Mouse (Mus musculus) embryonic facial prominence, embryonic 14.5 days (tissue): Measurements from ENCODE around the gene Ccdc34. TPM values are rescaled to one million over a fixed set of nuclear protein-coding genes. Genes with fewer than 3 reads are reported as not detected.

ENCODE experiments used
- ATAC-seq: fragments of 200-750 bp; cut with Nextera tagmentation; 2 replicates; pipeline ENCODE4 v1.8.0; 2017; ENCODE audit warnings: low read depth, moderate number of reproducible peaks, moderate TSS enrichment
- DNase-seq: peaks from one replicate; pipeline ENCODE4 v3.0.0-alpha.2; 2015; ENCODE audit warnings: low spot score
- H3K27ac ChIP-seq: fragments of 300-500 bp; sonication (generic); replicated peaks from 2 replicates; pipeline ENCODE4 v1.5.1; 2014; ENCODE audit warnings: low read depth, mild to moderate bottlenecking, low read length, moderate library complexity
- H3K27me3 ChIP-seq: fragments of 300-500 bp; sonication (generic); replicated peaks from 2 replicates; pipeline ENCODE4 v1.6.1; 2014; ENCODE audit warnings: low read length; ENCODE audit not compliant: control insufficient read depth, insufficient read depth
- H3K36me3 ChIP-seq: fragments of 300-500 bp; sonication (generic); 2 replicates; pipeline ENCODE4 v1.6.1; 2014; ENCODE audit warnings: low read length, mixed read lengths; ENCODE audit not compliant: control insufficient read depth, insufficient read depth
- H3K4me1 ChIP-seq: fragments of 300-500 bp; sonication (generic); 2 replicates; pipeline ENCODE4 v1.6.1; 2014; ENCODE audit warnings: antibody characterized with exemption, low read length; ENCODE audit not compliant: control insufficient read depth, insufficient read depth
- H3K4me2 ChIP-seq: fragments of 300-500 bp; sonication (generic); 2 replicates; pipeline ENCODE4 v1.6.1; 2014; ENCODE audit warnings: low read depth, mild to moderate bottlenecking, low read length, moderate library complexity, mixed read lengths
- H3K4me3 ChIP-seq: fragments of 300-500 bp; sonication (generic); 2 replicates; pipeline ENCODE4 v1.5.1; 2014; ENCODE audit warnings: low read depth, mild to moderate bottlenecking, low read length
- H3K9ac ChIP-seq: fragments of 300-500 bp; sonication (generic); 2 replicates; pipeline ENCODE4 v1.6.1; 2014; ENCODE audit warnings: low read depth, mild to moderate bottlenecking, low read length, moderate library complexity, mixed read lengths
- H3K9me3 ChIP-seq: fragments of 300-500 bp; sonication (generic); 2 replicates; pipeline ENCODE4 v1.6.1; 2016; ENCODE audit warnings: low read length; ENCODE audit not compliant: control insufficient read depth
- WGBS: fragments of 180-500 bp; shearing (Covaris S2); extraction: QIAGEN DNeasy Blood & Tissue Kit; methylation state at CpG from one replicate; pipeline ENCODE4 v1.1.7; 2014; 5-methylcytosine and 5-hydroxymethylcytosine counted together
- polyA plus RNA-seq: library from polyadenylated mRNA; unstranded; fragments of >200 nt; fragmentation: Nextera tagmentation; extraction: Ambion mirVana; gene quantifications from 2 replicates; pipeline ENCODE4 v1.2.1, GENCODE M21; 2014

The Ccdc34 gene
- polyA plus RNA-seq, 1 experiment from 2014 or later: 37.7 TPM

DNA sequence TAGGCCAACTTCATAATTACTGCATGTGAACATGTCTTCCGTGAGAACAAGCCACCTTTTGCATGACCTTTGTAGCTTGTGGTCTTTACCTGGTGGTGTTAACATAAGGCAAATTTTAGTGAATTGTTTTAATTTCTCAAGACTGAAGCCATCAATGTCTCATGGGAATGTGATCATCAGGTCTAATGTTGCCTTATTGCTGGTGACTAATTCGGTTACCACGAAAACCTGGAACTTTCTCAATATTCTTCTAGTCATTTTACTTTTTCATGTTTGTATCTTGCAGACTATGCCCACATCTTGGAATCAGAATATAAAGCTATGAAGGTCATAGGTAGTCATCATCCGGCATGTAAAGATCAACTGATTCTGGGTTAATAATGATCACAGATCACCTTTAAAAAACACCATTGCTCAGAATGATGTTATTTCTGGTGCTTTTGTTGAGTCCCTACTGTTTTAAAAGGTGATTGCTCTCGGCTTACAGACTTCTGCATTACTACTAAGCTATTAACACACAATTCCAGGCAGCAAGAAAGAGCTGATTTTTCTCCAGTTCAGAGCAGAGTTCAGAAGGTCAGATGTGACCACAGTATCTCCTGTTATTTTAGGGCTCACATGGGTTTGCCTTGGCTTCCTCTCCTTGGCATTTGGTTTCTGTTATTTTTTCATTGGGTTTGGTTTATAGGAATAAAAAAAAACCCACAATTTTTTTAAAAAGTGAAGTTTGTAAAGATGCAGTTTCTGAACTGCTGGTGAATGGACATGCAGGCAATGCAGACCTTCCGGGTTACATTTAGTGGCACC, 57.2 kb downstream of the Ccdc34 start:
- H3K36me3 ChIP-seq: no peaks in the 10 kb centered on the region
- ATAC-seq (no peak), DNase-seq (no peak)
- no peak overlapping the region for H3K4me2 ChIP-seq
- H3K27me3 ChIP-seq: no peaks in the 10 kb centered on the region
- no peak overlapping the region for H3K27ac ChIP-seq
- H3K9me3 ChIP-seq: no peaks in the 10 kb centered on the region
- H3K4me3 ChIP-seq: no peak overlapping the region
- 76% methylated on average over 6 of the region's 6 CpGs for WGBS
- no peak overlapping the region for H3K9ac ChIP-seq
- H3K4me1 ChIP-seq: peaks cover 12% of the 10 kb centered on the region

DNA sequence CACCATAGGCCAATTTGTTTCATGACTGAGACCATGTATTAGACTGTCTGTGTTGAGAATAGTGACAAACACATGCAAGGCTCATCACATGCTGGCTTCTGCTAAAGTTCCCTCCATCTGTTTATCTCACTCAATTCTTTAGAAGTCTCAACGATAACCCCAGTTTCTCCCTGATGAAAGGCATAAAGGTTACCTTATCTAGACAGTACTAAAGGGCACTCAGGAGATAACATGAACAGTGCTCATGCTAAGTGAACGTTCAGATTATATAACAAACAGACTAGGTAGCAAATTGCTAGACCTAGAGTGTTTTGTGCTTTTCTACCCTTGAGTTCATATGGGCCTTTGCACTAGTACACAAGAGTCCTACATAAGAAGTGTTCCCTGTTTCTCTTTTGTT, 59.6 kb downstream of the Ccdc34 start:
- no peaks in the 10 kb centered on the region for H3K27me3 ChIP-seq
- no peak overlapping the region for H3K4me3 ChIP-seq
- no peaks in the 10 kb centered on the region for H3K36me3 ChIP-seq
- no peak overlapping the region for H3K27ac ChIP-seq
- no peak for DNase-seq
- H3K4me2 ChIP-seq: no peak overlapping the region
- H3K4me1 ChIP-seq: peaks cover 22% of the 10 kb centered on the region
- no peaks in the 10 kb centered on the region for H3K9me3 ChIP-seq
- ATAC-seq: no peak
- no peak overlapping the region for H3K9ac ChIP-seq
- 86% methylated on average over 2 of the region's 2 CpGs for WGBS

DNA sequence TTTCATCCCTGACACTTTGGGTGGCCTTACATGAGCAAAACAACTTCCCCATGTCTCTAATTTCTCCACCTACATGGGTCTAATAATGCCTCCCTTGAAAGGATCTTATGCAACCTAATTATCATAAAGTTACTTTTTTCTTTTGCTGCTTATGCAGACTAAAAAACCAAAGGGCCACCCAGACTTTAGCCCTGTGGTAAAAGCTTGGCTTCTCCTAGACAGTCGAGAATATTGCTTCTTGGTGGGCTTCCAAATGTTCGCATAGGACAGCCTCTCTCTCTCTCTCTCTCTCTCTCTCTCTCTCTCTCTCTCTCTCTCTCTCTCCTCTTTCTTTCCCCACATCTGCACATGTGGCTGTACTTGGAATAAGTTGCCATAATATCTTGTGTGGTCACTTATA, 60.0 kb downstream of the Ccdc34 start:
- no peak overlapping the region for H3K4me2 ChIP-seq
- no peaks in the 10 kb centered on the region for H3K9me3 ChIP-seq
- ATAC-seq: peak; percentile 30; the same call in 1 of the 2 replicates
- H3K4me1 ChIP-seq: peaks cover 24% of the 10 kb centered on the region
- 48% methylated on average over 2 of the region's 2 CpGs for WGBS
- H3K9ac ChIP-seq: no peak overlapping the region
- no peaks in the 10 kb centered on the region for H3K27me3 ChIP-seq
- no peak overlapping the region for H3K4me3 ChIP-seq
- no peaks in the 10 kb centered on the region for H3K36me3 ChIP-seq
- no peak overlapping the region for H3K27ac ChIP-seq
- peak; percentile 80 for DNase-seq

DNA sequence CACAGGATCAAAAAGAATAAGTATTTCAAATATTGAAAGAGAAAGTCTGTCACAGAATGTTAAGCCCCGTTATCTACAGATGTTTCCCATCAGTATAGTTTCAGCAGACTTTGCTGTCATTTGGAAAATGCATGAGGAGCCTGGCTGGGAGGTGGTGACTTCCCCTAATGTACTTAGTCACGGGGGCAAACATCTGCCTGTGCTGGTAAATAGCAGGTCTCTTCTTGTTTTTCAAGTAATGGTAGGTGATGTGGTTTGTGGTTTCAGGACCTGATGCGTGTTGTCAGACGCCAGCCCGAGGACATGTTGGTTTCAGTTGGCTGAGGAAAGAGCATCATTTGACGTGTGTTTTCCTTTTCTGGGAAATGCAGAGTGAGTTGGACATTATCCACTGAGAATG, 62.9 kb downstream of the Ccdc34 start:
- H3K27ac ChIP-seq: no peak overlapping the region
- DNase-seq: peak; percentile 71

GRCm38 (mm10) chr2:110082975-110083374, 65.4 kb downstream of the Ccdc34 start:
- DNase-seq (no peak), ATAC-seq (no peak)
- no peaks in the 10 kb centered on the region for H3K36me3 ChIP-seq
- H3K4me1 ChIP-seq: peaks cover 23% of the 10 kb centered on the region
- H3K4me3 ChIP-seq: no peak overlapping the region
- H3K4me2 ChIP-seq: no peak overlapping the region
- no peak overlapping the region for H3K27ac ChIP-seq
- no peaks in the 10 kb centered on the region for H3K9me3 ChIP-seq
- WGBS: 81% methylated on average over 2 of the region's 2 CpGs
- no peak overlapping the region for H3K9ac ChIP-seq
- no peaks in the 10 kb centered on the region for H3K27me3 ChIP-seq

More for the DNA sequence above, 62.9 kb downstream of the Ccdc34 start:
- no peak for ATAC-seq
- H3K36me3 ChIP-seq: no peaks in the 10 kb centered on the region
- H3K9me3 ChIP-seq: no peaks in the 10 kb centered on the region
- H3K27me3 ChIP-seq: no peaks in the 10 kb centered on the region
- H3K4me3 ChIP-seq: no peak overlapping the region
- 32% methylated on average over 6 of the region's 6 CpGs for WGBS
- H3K4me2 ChIP-seq: no peak overlapping the region
- H3K4me1 ChIP-seq: peaks cover 24% of the 10 kb centered on the region
- no peak overlapping the region for H3K9ac ChIP-seq

DNA sequence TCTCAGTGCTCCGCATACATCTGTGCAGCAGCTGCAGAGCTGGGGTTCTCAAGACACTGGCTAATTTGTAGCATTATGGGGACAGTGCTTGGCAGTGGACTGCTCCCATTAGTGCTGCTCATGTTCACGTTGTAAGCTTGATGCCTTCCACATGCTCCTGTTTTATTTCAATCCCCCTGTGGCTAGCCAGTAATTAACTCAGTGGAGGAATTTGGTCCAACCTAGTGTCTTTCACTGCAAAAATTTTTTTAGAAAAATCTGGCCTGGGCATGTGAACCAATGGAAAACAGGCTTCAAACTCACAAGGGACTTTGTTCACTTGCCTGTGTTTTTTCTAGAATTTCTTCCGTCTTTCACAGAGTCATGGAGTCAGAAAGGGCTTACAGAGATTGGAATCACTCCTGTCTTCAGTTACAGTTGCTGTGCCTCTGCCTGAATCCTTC, 68.1 kb downstream of the Ccdc34 start:
- no peak overlapping the region for H3K4me3 ChIP-seq
- H3K4me1 ChIP-seq: peaks cover 15% of the 10 kb centered on the region; the same call in 1 of the 2 replicates
- no peak overlapping the region for H3K9ac ChIP-seq
- whole genome bisulfite sequencing: 18% methylated on average over 3 of the region's 3 CpGs
- H3K27me3 ChIP-seq: no peaks in the 10 kb centered on the region
- no peak overlapping the region for H3K4me2 ChIP-seq
- H3K36me3 ChIP-seq: no peaks in the 10 kb centered on the region
- no peaks in the 10 kb centered on the region for H3K9me3 ChIP-seq
- DNase-seq: peak; percentile 95
- H3K27ac ChIP-seq: peak overlapping the region; percentile 84
- peak; percentile 97 for ATAC-seq

DNA sequence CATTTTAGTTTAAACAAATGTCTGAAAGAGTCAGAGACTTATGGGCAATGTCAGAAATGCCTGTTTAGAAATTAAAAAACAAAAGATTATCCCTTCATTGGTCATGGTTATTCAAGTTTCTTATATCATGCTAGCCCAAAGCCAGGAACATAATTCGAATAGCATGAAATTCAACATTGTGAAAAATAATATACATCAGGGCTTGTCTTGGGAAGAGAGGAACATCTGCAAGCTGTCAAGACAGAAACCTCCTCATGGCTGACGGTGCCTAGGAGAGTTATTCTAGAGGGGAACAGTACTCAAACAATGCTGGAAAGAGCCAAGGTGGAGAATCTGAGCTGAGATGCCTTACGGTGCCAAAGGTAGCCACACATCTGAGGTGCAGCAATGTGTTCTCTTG, 96.5 kb downstream of the Ccdc34 start:
- H3K27ac ChIP-seq: no peak overlapping the region
- H3K4me1 ChIP-seq: no peaks in the 10 kb centered on the region
- 53% methylated on average over 3 of the region's 3 CpGs for WGBS
- DNase-seq (peak; percentile 69), ATAC-seq (no peak; the same call in 1 of the 2 replicates)
- no peak overlapping the region for H3K4me2 ChIP-seq
- no peaks in the 10 kb centered on the region for H3K27me3 ChIP-seq
- H3K9ac ChIP-seq: no peak overlapping the region
- no peaks in the 10 kb centered on the region for H3K9me3 ChIP-seq
- no peaks in the 10 kb centered on the region for H3K36me3 ChIP-seq
- no peak overlapping the region for H3K4me3 ChIP-seq

DNA sequence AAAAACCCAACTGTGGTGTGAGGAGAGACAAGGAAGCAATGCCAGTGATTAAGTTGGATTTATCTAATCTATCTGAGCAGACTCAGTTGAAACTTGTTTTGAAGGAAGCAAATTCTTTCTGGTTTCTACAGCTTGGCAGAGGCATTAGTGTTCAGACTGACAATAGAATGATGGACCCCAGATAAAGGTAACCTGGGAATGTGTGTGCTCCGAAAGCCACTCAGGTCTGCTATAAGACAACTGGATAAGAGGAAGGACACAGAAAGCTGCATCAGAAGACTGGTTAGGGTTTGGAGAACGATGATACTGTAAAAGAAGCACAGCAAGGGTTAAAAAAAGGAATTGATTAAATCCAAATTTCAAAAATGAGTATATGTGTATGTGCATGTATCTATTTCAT, 111.8 kb downstream of the Ccdc34 start:
- Histone ChIP-seq H3K4me2 (no peak overlapping the region), H3K9me3 (no peaks in the 10 kb centered on the region), H3K4me1 (no peaks in the 10 kb centered on the region), H3K4me3 (no peak overlapping the region), H3K27me3 (no peaks in the 10 kb centered on the region), H3K9ac (no peak overlapping the region), H3K27ac (no peak overlapping the region), H3K36me3 (no peaks in the 10 kb centered on the region)
- 69% methylated on average over 2 of the region's 2 CpGs for whole genome bisulfite sequencing
- ATAC-seq (no peak), DNase-seq (no peak)

DNA sequence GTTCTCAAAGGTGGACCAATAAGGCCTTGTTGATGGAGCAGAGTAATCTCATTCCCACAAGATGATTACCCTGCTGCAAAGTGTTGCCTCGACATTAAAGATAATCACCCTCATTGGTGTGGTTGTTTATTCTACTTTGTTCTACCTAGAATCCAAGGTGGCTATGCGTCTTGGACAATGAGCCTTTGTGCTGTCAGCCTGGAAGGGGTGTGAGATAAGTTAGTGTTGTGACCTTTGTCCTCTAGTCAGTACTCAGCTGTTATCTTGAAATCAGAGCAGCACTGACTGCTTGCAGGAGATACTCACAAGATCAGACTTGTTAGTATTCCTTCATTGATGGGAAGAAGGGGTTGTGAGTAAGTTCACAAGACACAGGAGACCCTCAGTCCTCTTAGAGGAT, 114.0 kb downstream of the Ccdc34 start:
- no peak overlapping the region for H3K4me3 ChIP-seq
- no peak for ATAC-seq
- H3K36me3 ChIP-seq: no peaks in the 10 kb centered on the region
- H3K9ac ChIP-seq: no peak overlapping the region
- no peaks in the 10 kb centered on the region for H3K9me3 ChIP-seq
- H3K4me1 ChIP-seq: no peaks in the 10 kb centered on the region
- H3K4me2 ChIP-seq: no peak overlapping the region
- DNase-seq: no peak
- 24% methylated on average over 2 of the region's 2 CpGs for WGBS
- H3K27me3 ChIP-seq: no peaks in the 10 kb centered on the region
- no peak overlapping the region for H3K27ac ChIP-seq
